Mouse (Mus musculus) heart, adult 8-10 months (tissue): Measurements from ENCODE around the gene Fhad1. TPM values are rescaled to one million over a fixed set of nuclear protein-coding genes. Genes with fewer than 3 reads are reported as not detected.
A peak's percentile ranks its signal among the peaks of the same experiment; 100 is the strongest.

ENCODE experiments used
- DNase-seq: peaks from one replicate; pipeline ENCODE4 v3.0.0; 2022; ENCODE audit warnings: low spot score
- total RNA-seq, 4 experiments: library from RNA; stranded (reverse); gene quantifications; 2 replicates each; pipeline ENCODE4 v1.2.4; 2022

Fhad1 gene
- total RNA-seq, 4 experiments from 2014 or later, result 0.26 to 0.41 (median 0.35) TPM

GRCm38 (mm10) chr4:141885451-141885850, 129.4 kb downstream of the Fhad1 start:
- no peak for DNase-seq

GRCm38 (mm10) chr4:141882858-141883257, 132.0 kb downstream of the Fhad1 start:
- no peak for DNase-seq

- peak; percentile 34 for DNase-seq
These were observed 132.9 kb downstream of the Fhad1 start for GRCm38 (mm10) chr4:141881950-141882349.

- no peak for DNase-seq
These were observed 133.5 kb downstream of the Fhad1 start for GRCm38 (mm10) chr4:141881289-141881914.

- no peak for DNase-seq
These were observed 135.0 kb downstream of the Fhad1 start for GRCm38 (mm10) chr4:141879875-141880274.

GRCm38 (mm10) chr4:141879074-141879473, 135.8 kb downstream of the Fhad1 start:
- DNase-seq, result no peak

- no peak for DNase-seq
These were observed 136.3 kb downstream of the Fhad1 start for GRCm38 (mm10) chr4:141878621-141879020.

- no peak for DNase-seq
These were observed 139.3 kb downstream of the Fhad1 start for GRCm38 (mm10) chr4:141875481-141876108.

GRCm38 (mm10) chr4:141874601-141875460, 140.1 kb downstream of the Fhad1 start, which contains the start of gene Efhd2:
Gene Efhd2, minus strand, starts transcription at chr4:141874920.
- DNase-seq, result peak; percentile 81

- no peak for DNase-seq
These were observed 140.7 kb downstream of the Fhad1 start for GRCm38 (mm10) chr4:141874111-141874600.

GRCm38 (mm10) chr4:141872977-141873376, 141.9 kb downstream of the Fhad1 start:
- DNase-seq, result peak; percentile 43

- DNase-seq, result no peak
These were observed 143.0 kb downstream of the Fhad1 start for GRCm38 (mm10) chr4:141871909-141872308.

- no peak for DNase-seq
These were observed 143.6 kb downstream of the Fhad1 start for GRCm38 (mm10) chr4:141871333-141871725.

- peak; percentile 67 for DNase-seq
These were observed 144.1 kb downstream of the Fhad1 start for GRCm38 (mm10) chr4:141870666-141871332.

GRCm38 (mm10) chr4:141869436-141870215, 145.3 kb downstream of the Fhad1 start:
- DNase-seq, result no peak

GRCm38 (mm10) chr4:141868051-141868450, 146.8 kb downstream of the Fhad1 start:
- no peak for DNase-seq

GRCm38 (mm10) chr4:141867498-141867897, 147.4 kb downstream of the Fhad1 start:
- DNase-seq, result peak; percentile 60

GRCm38 (mm10) chr4:141866933-141867490, 147.9 kb downstream of the Fhad1 start:
- no peak for DNase-seq

GRCm38 (mm10) chr4:141865600-141865999, 149.3 kb downstream of the Fhad1 start:
- no peak for DNase-seq

GRCm38 (mm10) chr4:141865006-141865405, 149.9 kb downstream of the Fhad1 start:
- DNase-seq, result no peak
